Mouse (Mus musculus) kidney, adult 9 months (tissue): ENCODE results near the gene Btbd35f22.
"Not testable (repeated sequence)": the region's sequence is repeated elsewhere in the genome, so short reads cannot be mapped to it uniquely, and the experiment has no call there.

Experiments used
- DNase-seq: peaks from one replicate; pipeline ENCODE4 v3.0.0; 2022

Gene Btbd35f22

GRCm38 (mm10) chrX:32047529-32047928, at the start of gene Btbd35f22:
Btbd35f22 (plus strand) TSS chrX:32047829.
- DNase-seq = not testable (repeated sequence)
